Mouse (Mus musculus): ENCODE measurements around the gene Hook2. TPM values are rescaled to one million over a fixed set of nuclear protein-coding genes. Genes with fewer than 3 reads are reported as not detected.

Hook2 gene
- polyA plus RNA-seq, 2 experiments, result 17.7 to 18.1 TPM

GRCm38 (mm10) chr8:84973803-84974542 is 16.4 kb upstream of the Hook2 start:
- Histone ChIP-seq H3K4me3 (replicated peaks; ENCODE audit: low read length) (no peak overlapping the region), H3K4me2 (replicated peaks; ENCODE audit: low read depth, low read length, severe bottlenecking) (no peak overlapping the region), H3K27me3 (ENCODE audit: control insufficient read depth, insufficient read depth, low read length) (peaks cover 15% of the 10 kb centered on the region), H3K9ac (ENCODE audit: low read depth, low read length, severe bottlenecking) (no peak overlapping the region), H3K4me1 (ENCODE audit: control insufficient read depth, insufficient read depth, low read length) (peaks cover 31% of the 10 kb centered on the region), H3K36me3 (ENCODE audit: control insufficient read depth, insufficient read depth, low read length) (peaks cover 37% of the 10 kb centered on the region), H3K9me3 (ENCODE audit: control insufficient read depth, low read length) (no peaks in the 10 kb centered on the region), H3K27ac (replicated peaks; ENCODE audit: low read depth, low read length) (no peak overlapping the region)
- ATAC-seq (ENCODE audit: low FRiP score, low read depth) (peak; percentile 23; the same call in 1 of the 2 replicates), DNase-seq (ENCODE audit: low spot score) (peak; percentile 64)
- TF ChIP-seq POLR2A (IDR thresholded peaks at IDR 0.05; ENCODE audit: borderline replicate concordance, extremely low read depth, insufficient read depth, insufficient read length), result no peak
- 65% methylated on average over 4 of the region's 4 CpGs for WGBS

- H3K4me3 ChIP-seq (replicated peaks; ENCODE audit: low read length), result no peak overlapping the region
- DNase-seq (ENCODE audit: low spot score) (no peak), ATAC-seq (ENCODE audit: low FRiP score, low read depth) (no peak)
- H3K4me2 ChIP-seq (replicated peaks; ENCODE audit: low read depth, low read length, severe bottlenecking), result no peak overlapping the region
- H3K27me3 ChIP-seq (ENCODE audit: control insufficient read depth, insufficient read depth, low read length), result peaks cover 15% of the 10 kb centered on the region
- no peak overlapping the region for H3K27ac ChIP-seq (replicated peaks; ENCODE audit: low read depth, low read length)
- peaks cover 37% of the 10 kb centered on the region for H3K4me1 ChIP-seq (ENCODE audit: control insufficient read depth, insufficient read depth, low read length)
- H3K9me3 ChIP-seq (ENCODE audit: control insufficient read depth, low read length), result no peaks in the 10 kb centered on the region
- H3K9ac ChIP-seq (ENCODE audit: low read depth, low read length, severe bottlenecking), result no peak overlapping the region
- WGBS, result 75% methylated on average over 8 of the region's 8 CpGs
- TF ChIP-seq POLR2A (IDR thresholded peaks at IDR 0.05; ENCODE audit: borderline replicate concordance, extremely low read depth, insufficient read depth, insufficient read length), result no peak
- peaks cover 37% of the 10 kb centered on the region for H3K36me3 ChIP-seq (ENCODE audit: control insufficient read depth, insufficient read depth, low read length)
These were observed 15.8 kb upstream of the Hook2 start for GRCm38 (mm10) chr8:84974543-84975142.

GRCm38 (mm10) chr8:84975434-84975833 is 15.0 kb upstream of the Hook2 start:
- H3K4me3 ChIP-seq (replicated peaks; ENCODE audit: low read length), result peak overlapping the region; percentile 64; the same call in 1 of the 2 replicates

GRCm38 (mm10) chr8:84976031-84976762 is 14.2 kb upstream of the Hook2 start:
- Histone ChIP-seq H3K9ac (ENCODE audit: low read depth, low read length, severe bottlenecking) (peak overlapping the region; percentile 66), H3K27me3 (ENCODE audit: control insufficient read depth, insufficient read depth, low read length) (peaks cover 15% of the 10 kb centered on the region), H3K36me3 (ENCODE audit: control insufficient read depth, insufficient read depth, low read length) (peaks cover 32% of the 10 kb centered on the region), H3K4me3 (replicated peaks; ENCODE audit: low read length) (peak overlapping the region; percentile 64), H3K9me3 (ENCODE audit: control insufficient read depth, low read length) (no peaks in the 10 kb centered on the region), H3K4me1 (ENCODE audit: control insufficient read depth, insufficient read depth, low read length) (peaks cover 39% of the 10 kb centered on the region), H3K4me2 (replicated peaks; ENCODE audit: low read depth, low read length, severe bottlenecking) (peak overlapping the region; percentile 99), H3K27ac (replicated peaks; ENCODE audit: low read depth, low read length) (peak overlapping the region; percentile 73)
- no peak for TF ChIP-seq POLR2A (IDR thresholded peaks at IDR 0.05; ENCODE audit: borderline replicate concordance, extremely low read depth, insufficient read depth, insufficient read length)
- peak; percentile 91 for DNase-seq (ENCODE audit: low spot score)
- 1% methylated on average over 52 of the region's 61 CpGs for WGBS
- peak; percentile 84 for ATAC-seq (ENCODE audit: low FRiP score, low read depth)

More at GRCm38 (mm10) chr8:84975434-84975833, 15.0 kb upstream of the Hook2 start:
- H3K4me2 ChIP-seq (replicated peaks; ENCODE audit: low read depth, low read length, severe bottlenecking), result peak overlapping the region; percentile 99
- peaks cover 37% of the 10 kb centered on the region for H3K36me3 ChIP-seq (ENCODE audit: control insufficient read depth, insufficient read depth, low read length)
- WGBS, result 28% methylated on average over 7 of the region's 7 CpGs
- DNase-seq (ENCODE audit: low spot score) (no peak), ATAC-seq (ENCODE audit: low FRiP score, low read depth) (no peak)
- no peaks in the 10 kb centered on the region for H3K9me3 ChIP-seq (ENCODE audit: control insufficient read depth, low read length)
- H3K27ac ChIP-seq (replicated peaks; ENCODE audit: low read depth, low read length), result no peak overlapping the region
- no peak overlapping the region for H3K9ac ChIP-seq (ENCODE audit: low read depth, low read length, severe bottlenecking)
- TF ChIP-seq POLR2A (IDR thresholded peaks at IDR 0.05; ENCODE audit: borderline replicate concordance, extremely low read depth, insufficient read depth, insufficient read length), result 0 out of 2 replicates have a peak, but pooled peaks have one; percentile 19
- peaks cover 40% of the 10 kb centered on the region for H3K4me1 ChIP-seq (ENCODE audit: control insufficient read depth, insufficient read depth, low read length)
- peaks cover 15% of the 10 kb centered on the region for H3K27me3 ChIP-seq (ENCODE audit: control insufficient read depth, insufficient read depth, low read length)
